Mouse (Mus musculus): ENCODE measurements around the gene Cit. TPM values are rescaled to one million over a fixed set of nuclear protein-coding genes. Genes with fewer than 3 reads are reported as not detected.

Cit gene
- polyA plus RNA-seq, 1 experiment = 14.1 TPM

DNA sequence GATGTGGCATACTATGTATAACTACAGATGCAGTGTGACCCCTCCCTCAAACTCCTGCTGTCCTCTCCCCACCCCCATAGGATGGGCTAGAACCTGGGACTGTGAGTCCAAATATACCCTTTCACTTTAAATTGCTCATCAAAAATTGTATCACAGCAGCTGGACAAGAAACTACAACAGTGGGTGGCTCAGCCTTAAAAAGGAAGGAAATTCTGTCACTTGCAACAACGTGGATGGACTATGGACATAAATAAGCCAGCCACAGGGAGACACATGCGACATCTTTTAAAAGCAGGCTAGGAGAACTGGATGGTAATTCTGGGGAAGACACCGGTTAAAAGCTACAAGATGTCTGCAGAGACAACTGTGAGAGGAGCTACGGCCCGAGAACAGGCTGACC is 171.5 kb downstream of the Cit start:
- no peak for DNase-seq
- H3K27me3 ChIP-seq (ENCODE audit: control insufficient read depth, insufficient read depth, low read length) = no peaks in the 10 kb centered on the region; the same call in 1 of the 2 replicates
- H3K4me3 ChIP-seq (ENCODE audit: control insufficient read depth, insufficient read depth, low read length) = no peak overlapping the region
- TF ChIP-seq CTCF (IDR thresholded peaks at IDR 0.05; ENCODE audit: borderline replicate concordance, control insufficient read depth, extremely low read depth, insufficient read depth, low read length, poor library complexity) (no peak), POLR2A (IDR thresholded peaks at IDR 0.05; ENCODE audit: control insufficient read depth, extremely low read depth, insufficient read depth, low read length, poor library complexity) (no peak)
- no peaks in the 10 kb centered on the region for H3K4me1 ChIP-seq (replicated peaks; ENCODE audit: control insufficient read depth, insufficient read depth, low read length)
- H3K36me3 ChIP-seq (ENCODE audit: control insufficient read depth, insufficient read depth, low read length) = peaks cover 71% of the 10 kb centered on the region
- no peak overlapping the region for H3K27ac ChIP-seq (ENCODE audit: control insufficient read depth, insufficient read depth, low read length)
- 92% methylated on average over 5 of the region's 5 CpGs for WGBS

DNA sequence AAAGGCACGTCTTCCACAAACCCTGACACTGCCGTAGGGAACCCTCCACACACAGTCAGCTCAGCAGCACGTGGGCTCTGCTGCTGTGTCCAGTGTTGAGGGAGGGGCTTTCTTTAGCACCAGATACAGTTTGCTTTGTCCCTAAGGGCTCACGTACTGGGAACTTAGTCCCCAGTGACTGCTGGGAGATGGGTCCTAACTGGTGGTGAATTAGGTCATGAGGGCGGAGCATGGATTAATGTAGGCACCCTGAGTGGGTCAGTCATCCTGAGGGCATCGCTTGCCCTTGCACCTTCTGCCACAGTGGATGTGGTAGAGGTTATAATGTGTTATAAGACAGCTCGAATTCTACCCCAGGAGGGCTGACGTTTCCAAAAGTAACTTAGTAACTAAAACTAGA is 172.3 kb downstream of the Cit start:
- H3K4me3 ChIP-seq (ENCODE audit: control insufficient read depth, insufficient read depth, low read length) = no peak overlapping the region

DNA sequence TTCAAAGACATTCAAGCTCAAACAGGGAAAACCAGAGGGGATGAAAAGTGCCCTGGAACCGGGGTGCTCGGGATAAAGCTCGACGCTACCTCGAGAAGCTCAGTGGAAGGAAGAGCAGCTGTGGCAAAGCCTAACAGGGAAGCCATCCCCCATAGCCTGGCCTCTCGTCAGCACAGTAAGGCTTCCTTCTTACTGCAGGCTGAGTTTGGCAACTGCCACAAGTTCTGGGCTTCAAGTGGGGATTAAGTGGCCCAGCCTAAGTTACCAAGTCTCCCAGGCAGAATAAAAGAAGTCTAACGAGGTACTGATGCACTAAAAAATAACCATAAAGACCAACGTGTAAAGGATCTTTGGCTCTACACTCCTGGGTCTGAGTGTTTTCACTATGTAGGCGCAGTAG is 173.1 kb downstream of the Cit start:
- WGBS = 96% methylated on average over 9 of the region's 9 CpGs
- Histone ChIP-seq H3K4me1 (replicated peaks; ENCODE audit: control insufficient read depth, insufficient read depth, low read length) (peaks cover 5% of the 10 kb centered on the region), H3K27ac (ENCODE audit: control insufficient read depth, insufficient read depth, low read length) (no peak overlapping the region)

More for the DNA sequence above, 172.3 kb downstream of the Cit start:
- Histone ChIP-seq H3K27ac (ENCODE audit: control insufficient read depth, insufficient read depth, low read length) (no peak overlapping the region), H3K36me3 (ENCODE audit: control insufficient read depth, insufficient read depth, low read length) (peaks cover 71% of the 10 kb centered on the region), H3K4me1 (replicated peaks; ENCODE audit: control insufficient read depth, insufficient read depth, low read length) (no peaks in the 10 kb centered on the region), H3K27me3 (ENCODE audit: control insufficient read depth, insufficient read depth, low read length) (no peaks in the 10 kb centered on the region)
- DNase-seq = no peak
- no peak for TF ChIP-seq POLR2A (IDR thresholded peaks at IDR 0.05; ENCODE audit: control insufficient read depth, extremely low read depth, insufficient read depth, low read length, poor library complexity)
- TF ChIP-seq CTCF (IDR thresholded peaks at IDR 0.05; ENCODE audit: borderline replicate concordance, control insufficient read depth, extremely low read depth, insufficient read depth, low read length, poor library complexity) = no peak
- 98% methylated on average over 8 of the region's 8 CpGs for WGBS

DNA sequence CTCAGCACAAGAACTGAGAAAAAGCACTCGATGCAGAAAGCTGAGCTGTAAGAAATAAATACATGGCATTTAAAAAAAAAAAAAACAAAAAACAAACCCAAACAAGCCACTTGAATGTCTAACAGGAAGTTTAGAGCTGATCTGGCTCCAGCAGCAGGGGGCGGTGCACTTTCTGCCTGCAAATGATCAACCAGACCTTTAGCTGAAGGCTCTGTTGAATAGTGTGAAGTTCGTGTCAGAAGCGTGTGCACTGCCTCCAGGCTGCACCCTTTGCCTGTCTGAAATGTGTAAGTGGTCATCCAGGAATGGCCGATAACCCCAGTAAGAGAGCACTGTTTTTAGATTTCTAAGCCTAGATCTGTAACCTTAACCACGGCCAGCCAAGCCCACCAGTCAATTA is 173.7 kb downstream of the Cit start:
- WGBS = 90% methylated on average over 6 of the region's 6 CpGs
- TF ChIP-seq CTCF (IDR thresholded peaks at IDR 0.05; ENCODE audit: borderline replicate concordance, control insufficient read depth, extremely low read depth, insufficient read depth, low read length, poor library complexity) (no peak), POLR2A (IDR thresholded peaks at IDR 0.05; ENCODE audit: control insufficient read depth, extremely low read depth, insufficient read depth, low read length, poor library complexity) (no peak)
- peaks cover 11% of the 10 kb centered on the region for H3K4me1 ChIP-seq (replicated peaks; ENCODE audit: control insufficient read depth, insufficient read depth, low read length)
- H3K27ac ChIP-seq (ENCODE audit: control insufficient read depth, insufficient read depth, low read length) = no peak overlapping the region
- H3K36me3 ChIP-seq (ENCODE audit: control insufficient read depth, insufficient read depth, low read length) = peaks cover 67% of the 10 kb centered on the region
- no peaks in the 10 kb centered on the region for H3K27me3 ChIP-seq (ENCODE audit: control insufficient read depth, insufficient read depth, low read length)
- no peak overlapping the region for H3K4me3 ChIP-seq (ENCODE audit: control insufficient read depth, insufficient read depth, low read length)
- no peak for DNase-seq

More for the DNA sequence above, 173.1 kb downstream of the Cit start:
- TF ChIP-seq CTCF (IDR thresholded peaks at IDR 0.05; ENCODE audit: borderline replicate concordance, control insufficient read depth, extremely low read depth, insufficient read depth, low read length, poor library complexity) (no peak), POLR2A (IDR thresholded peaks at IDR 0.05; ENCODE audit: control insufficient read depth, extremely low read depth, insufficient read depth, low read length, poor library complexity) (no peak)
- H3K27me3 ChIP-seq (ENCODE audit: control insufficient read depth, insufficient read depth, low read length) = no peaks in the 10 kb centered on the region
- H3K36me3 ChIP-seq (ENCODE audit: control insufficient read depth, insufficient read depth, low read length) = peaks cover 71% of the 10 kb centered on the region
- no peak for DNase-seq
- H3K4me3 ChIP-seq (ENCODE audit: control insufficient read depth, insufficient read depth, low read length) = no peak overlapping the region

DNA sequence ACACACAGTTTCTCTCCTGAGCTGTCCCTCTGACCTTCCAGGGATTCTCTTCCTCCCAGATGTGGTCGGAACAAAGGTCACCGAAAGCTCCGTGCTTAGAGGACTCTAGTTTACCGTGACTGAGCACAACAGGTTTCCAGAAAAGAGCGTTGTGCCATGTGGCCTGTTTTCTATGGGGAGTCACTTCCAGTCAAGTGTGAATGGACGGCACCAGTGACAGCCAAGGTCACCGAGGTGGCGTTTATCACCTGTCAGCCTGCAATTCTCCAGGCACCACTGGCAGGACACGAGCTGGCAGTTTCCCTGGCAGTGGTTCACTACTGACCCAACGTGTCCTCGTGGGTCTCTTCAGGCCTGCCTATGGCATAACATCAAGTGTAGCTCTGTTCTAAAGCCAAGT is 174.3 kb downstream of the Cit start:
- H3K27ac ChIP-seq (ENCODE audit: control insufficient read depth, insufficient read depth, low read length) = no peak overlapping the region
- H3K36me3 ChIP-seq (ENCODE audit: control insufficient read depth, insufficient read depth, low read length) = peaks cover 61% of the 10 kb centered on the region
- peaks cover 12% of the 10 kb centered on the region for H3K4me1 ChIP-seq (replicated peaks; ENCODE audit: control insufficient read depth, insufficient read depth, low read length)
- H3K4me3 ChIP-seq (ENCODE audit: control insufficient read depth, insufficient read depth, low read length) = no peak overlapping the region
- WGBS = 95% methylated on average over 11 of the region's 11 CpGs
- no peaks in the 10 kb centered on the region for H3K27me3 ChIP-seq (ENCODE audit: control insufficient read depth, insufficient read depth, low read length)
- no peak for DNase-seq
- TF ChIP-seq POLR2A (IDR thresholded peaks at IDR 0.05; ENCODE audit: control insufficient read depth, extremely low read depth, insufficient read depth, low read length, poor library complexity) (no peak), CTCF (IDR thresholded peaks at IDR 0.05; ENCODE audit: borderline replicate concordance, control insufficient read depth, extremely low read depth, insufficient read depth, low read length, poor library complexity) (no peak)

DNA sequence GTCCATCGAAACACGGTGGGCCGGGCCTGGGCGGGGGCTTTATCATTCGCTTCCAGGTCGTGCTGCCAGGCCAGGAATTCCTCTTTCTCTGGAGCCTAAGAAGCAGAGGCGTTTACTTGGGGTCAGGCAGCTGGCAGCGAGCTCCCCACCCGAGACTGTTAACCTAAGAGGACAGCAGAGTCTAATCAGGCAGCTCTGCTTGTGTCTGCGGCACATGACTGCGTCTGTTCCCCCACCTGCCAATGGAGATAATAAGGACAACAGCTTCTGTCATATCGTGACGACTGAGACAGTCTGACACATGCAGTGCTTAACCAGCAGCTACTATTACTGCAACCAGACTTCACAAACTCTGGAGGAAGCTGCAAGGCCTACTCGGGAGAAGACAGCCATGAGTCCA is 176.5 kb downstream of the Cit start:
- no peak for DNase-seq
- WGBS = 94% methylated on average over 14 of the region's 14 CpGs
- no peak overlapping the region for H3K4me3 ChIP-seq (ENCODE audit: control insufficient read depth, insufficient read depth, low read length)

DNA sequence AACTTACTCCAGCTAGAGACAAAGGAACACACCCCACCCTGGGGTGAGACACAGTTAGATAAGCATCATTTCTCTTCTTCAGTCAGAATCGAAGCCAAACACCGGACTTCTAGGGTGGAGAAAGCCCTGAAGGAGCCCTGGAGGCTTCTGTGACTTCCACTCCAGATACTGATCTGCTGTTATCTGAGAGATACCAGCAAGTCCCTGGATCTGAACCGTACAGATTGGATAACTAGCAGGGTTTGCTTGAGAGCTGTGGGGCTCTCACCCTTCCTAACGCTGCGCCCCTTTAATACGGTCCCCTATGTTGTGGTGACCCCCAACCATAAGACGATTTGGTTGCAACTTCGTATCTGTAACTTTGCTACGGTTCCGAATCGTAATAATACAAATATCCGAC is 177.1 kb downstream of the Cit start:
- Histone ChIP-seq H3K36me3 (ENCODE audit: control insufficient read depth, insufficient read depth, low read length) (peaks cover 36% of the 10 kb centered on the region), H3K4me1 (replicated peaks; ENCODE audit: control insufficient read depth, insufficient read depth, low read length) (peaks cover 14% of the 10 kb centered on the region), H3K4me3 (ENCODE audit: control insufficient read depth, insufficient read depth, low read length) (no peak overlapping the region), H3K27me3 (ENCODE audit: control insufficient read depth, insufficient read depth, low read length) (no peaks in the 10 kb centered on the region), H3K27ac (ENCODE audit: control insufficient read depth, insufficient read depth, low read length) (no peak overlapping the region)
- no peak for TF ChIP-seq CTCF (IDR thresholded peaks at IDR 0.05; ENCODE audit: borderline replicate concordance, control insufficient read depth, extremely low read depth, insufficient read depth, low read length, poor library complexity)
- DNase-seq = no peak
- 90% methylated on average over 12 of the region's 12 CpGs for WGBS

More for the DNA sequence above, 176.5 kb downstream of the Cit start:
- Histone ChIP-seq H3K27me3 (ENCODE audit: control insufficient read depth, insufficient read depth, low read length) (no peaks in the 10 kb centered on the region), H3K4me1 (replicated peaks; ENCODE audit: control insufficient read depth, insufficient read depth, low read length) (peaks cover 14% of the 10 kb centered on the region), H3K36me3 (ENCODE audit: control insufficient read depth, insufficient read depth, low read length) (peaks cover 41% of the 10 kb centered on the region), H3K27ac (ENCODE audit: control insufficient read depth, insufficient read depth, low read length) (no peak overlapping the region)
- TF ChIP-seq CTCF (IDR thresholded peaks at IDR 0.05; ENCODE audit: borderline replicate concordance, control insufficient read depth, extremely low read depth, insufficient read depth, low read length, poor library complexity) (no peak), POLR2A (IDR thresholded peaks at IDR 0.05; ENCODE audit: control insufficient read depth, extremely low read depth, insufficient read depth, low read length, poor library complexity) (no peak)
